Mouse (Mus musculus) intestine, postnatal 0 days (tissue): ENCODE measurements at regions not wholly inside any gene's neighbourhood (a gene's known extent, or its start where the extent isn't known, plus 50 kb on each side); places are given as distances from the start of the nearest gene placed in this dataset.

ENCODE experiments used
- ATAC-seq: fragments of 200-750 bp; cut with Nextera tagmentation; 2 replicates; pipeline ENCODE4 v1.8.0; 2017; ENCODE audit warnings: mild to moderate bottlenecking, moderate TSS enrichment, moderate library complexity
- H3K27ac ChIP-seq: fragments of 300-500 bp; sonication (generic); 2 replicates; pipeline ENCODE4 v1.5.1; 2014; ENCODE audit warnings: mild to moderate bottlenecking, low read depth, low read length, moderate library complexity
- H3K27me3 ChIP-seq: fragments of 300-500 bp; sonication (generic); replicated peaks from 2 replicates; pipeline ENCODE4 v1.6.1; 2014; ENCODE audit warnings: low read length, mixed read lengths; ENCODE audit not compliant: control insufficient read depth, insufficient read depth
- H3K36me3 ChIP-seq: fragments of 300-500 bp; sonication (generic); 2 replicates; pipeline ENCODE4 v1.6.1; 2014; ENCODE audit warnings: mild to moderate bottlenecking, moderate library complexity; ENCODE audit not compliant: control insufficient read depth, insufficient read depth
- H3K4me1 ChIP-seq: fragments of 300-500 bp; sonication (generic); replicated peaks from 2 replicates; pipeline ENCODE4 v1.6.1; 2014; ENCODE audit warnings: antibody characterized with exemption, low read length, mixed read lengths; ENCODE audit not compliant: control insufficient read depth, insufficient read depth
- H3K4me2 ChIP-seq: fragments of 300-500 bp; sonication (generic); replicated peaks from 2 replicates; pipeline ENCODE4 v1.6.1; 2014; ENCODE audit warnings: low read depth, mild to moderate bottlenecking, moderate library complexity
- H3K4me3 ChIP-seq: fragments of 300-500 bp; sonication (generic); 2 replicates; pipeline ENCODE4 v1.5.1; 2014; ENCODE audit warnings: low read depth, low read length
- H3K9ac ChIP-seq: fragments of 300-500 bp; sonication (generic); 2 replicates; pipeline ENCODE4 v1.6.1; 2014; ENCODE audit warnings: mild to moderate bottlenecking, low read depth, low read length
- H3K9me3 ChIP-seq: fragments of 300-500 bp; sonication (generic); 2 replicates; pipeline ENCODE4 v1.6.1; 2016; ENCODE audit warnings: mixed run types; ENCODE audit not compliant: control insufficient read depth
- CTCF ChIP-seq: sonication (generic); IDR thresholded peaks from 2 replicates; pipeline ENCODE4 v1.5.1; 2016; ENCODE audit warnings: low read depth, mild to moderate bottlenecking, control low read depth, antibody characterized with exemption, moderate library complexity
- WGBS: fragments of 180-500 bp; shearing (Covaris S2); extraction: QIAGEN DNeasy Blood & Tissue Kit; methylation state at CpG from one replicate; pipeline ENCODE4 v1.1.7; 2014; 5-methylcytosine and 5-hydroxymethylcytosine counted together

- no peak overlapping the region for H3K4me2 ChIP-seq
- H3K4me3 ChIP-seq: no peak overlapping the region
- 59% methylated on average over 8 of the region's 8 CpGs for WGBS
- H3K27ac ChIP-seq: no peak overlapping the region
- H3K9ac ChIP-seq: no peak overlapping the region
- no peak for ATAC-seq
- H3K27me3 ChIP-seq: no peaks in the 10 kb centered on the region
- H3K9me3 ChIP-seq: no peaks in the 10 kb centered on the region
- no peaks in the 10 kb centered on the region for H3K4me1 ChIP-seq
- no peaks in the 10 kb centered on the region for H3K36me3 ChIP-seq
- no peak for TF ChIP-seq CTCF
These were observed 104.5 kb upstream of the Tbx20 start for GRCm38 (mm10) chr9:24878384-24879174.

- Histone ChIP-seq H3K9ac (no peak overlapping the region), H3K36me3 (no peaks in the 10 kb centered on the region), H3K4me1 (no peaks in the 10 kb centered on the region), H3K4me3 (no peak overlapping the region), H3K27me3 (no peaks in the 10 kb centered on the region), H3K9me3 (no peaks in the 10 kb centered on the region), H3K27ac (no peak overlapping the region), H3K4me2 (no peak overlapping the region)
- no peak for TF ChIP-seq CTCF
- ATAC-seq: no peak
- WGBS: 63% methylated on average over 1 of the region's 1 CpGs
These were observed 105.6 kb upstream of the Tbx20 start for GRCm38 (mm10) chr9:24879662-24880061.

GRCm38 (mm10) chr9:24884011-24884410 lies 109.9 kb upstream of the Tbx20 start:
- no peak overlapping the region for H3K4me3 ChIP-seq
- ATAC-seq: no peak
- H3K27me3 ChIP-seq: no peaks in the 10 kb centered on the region
- no peaks in the 10 kb centered on the region for H3K4me1 ChIP-seq
- WGBS: 56% methylated on average over 3 of the region's 3 CpGs
- H3K36me3 ChIP-seq: no peaks in the 10 kb centered on the region
- no peak overlapping the region for H3K9ac ChIP-seq
- no peaks in the 10 kb centered on the region for H3K9me3 ChIP-seq
- H3K4me2 ChIP-seq: no peak overlapping the region
- TF ChIP-seq CTCF: no peak
- no peak overlapping the region for H3K27ac ChIP-seq

GRCm38 (mm10) chr9:24888282-24888681 lies 114.2 kb upstream of the Tbx20 start:
- Histone ChIP-seq H3K9me3 (no peaks in the 10 kb centered on the region), H3K9ac (no peak overlapping the region), H3K4me2 (no peak overlapping the region), H3K4me1 (no peaks in the 10 kb centered on the region), H3K27ac (no peak overlapping the region), H3K36me3 (no peaks in the 10 kb centered on the region), H3K27me3 (no peaks in the 10 kb centered on the region), H3K4me3 (no peak overlapping the region)
- TF ChIP-seq CTCF: no peak
- 54% methylated on average over 9 of the region's 9 CpGs for WGBS
- ATAC-seq: no peak

GRCm38 (mm10) chr9:24896498-24897261 lies 122.6 kb upstream of the Tbx20 start:
- WGBS: 58% methylated on average over 13 of the region's 13 CpGs
- Histone ChIP-seq H3K4me3 (no peak overlapping the region), H3K27me3 (no peaks in the 10 kb centered on the region), H3K4me1 (no peaks in the 10 kb centered on the region), H3K4me2 (no peak overlapping the region), H3K36me3 (no peaks in the 10 kb centered on the region), H3K9ac (no peak overlapping the region), H3K9me3 (no peaks in the 10 kb centered on the region), H3K27ac (no peak overlapping the region)
- no peak for TF ChIP-seq CTCF
- no peak for ATAC-seq

GRCm38 (mm10) chr9:24899206-24899928 lies 125.3 kb upstream of the Tbx20 start:
- Histone ChIP-seq H3K36me3 (no peaks in the 10 kb centered on the region), H3K4me1 (no peaks in the 10 kb centered on the region), H3K27ac (no peak overlapping the region), H3K4me3 (no peak overlapping the region), H3K9ac (no peak overlapping the region), H3K9me3 (no peaks in the 10 kb centered on the region), H3K27me3 (no peaks in the 10 kb centered on the region), H3K4me2 (no peak overlapping the region)
- TF ChIP-seq CTCF: no peak
- 40% methylated on average over 7 of the region's 7 CpGs for WGBS
- ATAC-seq: no peak
